Mouse (Mus musculus): Measurements from ENCODE around the gene Kif11.

DNA sequence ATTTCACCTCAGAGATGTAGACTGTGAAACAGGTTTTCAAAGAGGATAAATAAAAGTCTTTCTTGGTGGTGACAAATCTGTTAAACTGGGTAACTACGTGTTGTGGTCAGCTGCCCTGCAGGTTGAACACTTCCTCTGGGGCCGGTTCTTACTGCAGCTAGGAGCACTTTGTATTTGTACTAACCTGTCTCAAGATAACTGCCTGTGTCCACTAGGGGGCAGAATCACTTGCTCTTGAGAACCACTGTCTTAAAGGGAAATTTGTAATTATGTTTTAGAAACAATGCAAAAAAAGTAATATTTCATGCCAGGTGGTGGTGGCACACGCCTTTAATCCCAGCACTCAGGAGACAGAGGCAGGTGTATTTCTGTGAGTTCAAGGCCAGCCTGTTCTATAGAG is 43.4 kb downstream of the Kif11 start:
- no peak for TF ChIP-seq POLR2A (IDR thresholded peaks at IDR 0.05; ENCODE audit: borderline replicate concordance, control insufficient read depth, low read depth, low read length)
- TF ChIP-seq CTCF (IDR thresholded peaks at IDR 0.05; ENCODE audit: control insufficient read depth, insufficient read depth, low read length) = peak; percentile 34; the same call in 1 of the 2 replicates

Measured in bone marrow, adult 2 months (tissue).